Mouse (Mus musculus) kidney, adult 18-20 months (tissue): Measurements from ENCODE around the gene Prep.
"Not testable (repeated sequence)": the region's sequence is repeated elsewhere in the genome, so short reads cannot be mapped to it uniquely, and the experiment has no call there.

Source experiments
- DNase-seq: peaks from one replicate; pipeline ENCODE4 v3.0.0; 2021

Prep gene

DNA sequence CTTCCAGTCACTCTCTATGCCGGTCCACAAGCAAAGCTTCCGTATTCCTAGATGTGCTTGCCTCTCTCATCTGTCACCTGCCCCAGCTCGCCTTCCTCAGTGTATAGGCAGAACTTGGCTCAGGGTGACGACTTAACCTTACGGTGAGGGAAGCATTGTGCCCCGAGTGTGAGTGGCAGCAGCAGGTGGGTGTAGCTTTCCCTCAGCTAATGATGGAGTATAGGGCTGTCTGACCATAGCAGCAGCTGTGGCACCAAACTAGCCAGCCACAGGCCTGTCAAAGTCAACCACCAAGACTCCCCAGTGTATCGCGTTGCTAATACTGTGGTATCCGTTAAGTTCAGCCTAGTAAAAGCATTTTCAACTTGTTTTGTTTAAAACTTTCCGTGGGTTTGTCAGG is 9.6 kb downstream of the Prep start:
- no peak for DNase-seq

DNA sequence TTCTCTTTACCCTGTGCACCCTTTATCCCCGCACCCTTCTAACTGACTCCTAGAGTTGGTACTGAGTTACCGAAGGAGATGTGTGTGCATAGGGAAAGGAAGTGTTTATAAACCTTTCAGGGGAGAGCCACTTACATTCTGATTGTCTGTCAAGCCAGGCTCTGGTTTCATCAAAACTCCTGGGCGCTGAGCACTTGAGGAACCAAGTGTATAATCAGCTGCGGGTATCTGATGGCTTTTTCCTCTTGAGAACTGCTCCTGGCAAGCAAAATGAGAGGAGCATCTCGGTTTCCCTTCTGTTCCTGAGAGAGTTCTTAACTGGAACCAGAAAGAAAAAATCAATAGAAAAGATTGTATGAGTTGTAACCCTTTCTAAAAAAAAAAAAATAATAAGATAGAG is 10.3 kb downstream of the Prep start:
- DNase-seq, result no peak

DNA sequence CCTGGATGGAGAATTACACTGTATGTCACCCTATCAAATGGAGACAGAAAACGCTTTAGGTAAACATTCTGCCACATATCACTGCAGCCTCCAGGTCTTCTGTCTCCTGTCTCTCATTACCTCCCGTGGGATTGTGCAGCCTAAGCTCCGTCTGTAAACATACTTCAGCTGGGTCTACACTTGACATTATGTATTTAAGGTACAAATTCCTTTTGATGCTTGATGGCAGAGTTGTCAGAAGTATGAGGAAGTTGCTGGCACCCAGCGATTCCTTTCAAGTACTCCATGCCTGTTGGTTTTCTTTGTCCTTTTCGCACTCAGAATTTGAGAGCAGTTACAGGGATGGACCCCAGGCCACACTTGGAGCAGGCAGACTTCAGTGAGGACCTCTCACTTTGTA is 12.8 kb downstream of the Prep start:
- no peak for DNase-seq

DNA sequence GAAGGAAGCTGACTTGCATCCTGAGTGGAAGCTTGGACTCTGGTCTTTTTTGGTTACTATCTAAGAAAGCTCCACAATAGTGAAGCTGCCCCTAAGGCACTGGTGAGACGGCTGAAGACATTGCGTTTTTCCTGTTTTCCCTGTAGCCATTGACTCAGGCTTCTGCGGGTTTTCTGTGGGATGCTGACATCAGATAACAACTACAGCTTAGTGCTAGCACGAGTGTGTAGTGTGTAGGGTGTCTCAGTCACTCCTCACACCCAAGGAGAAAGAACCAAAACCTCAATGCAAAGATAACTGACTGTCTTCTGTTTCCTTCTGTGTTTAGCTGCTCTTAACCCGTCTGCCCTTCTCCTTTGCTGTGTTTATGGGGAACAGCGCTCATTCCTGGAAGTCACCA is 13.5 kb downstream of the Prep start:
- DNase-seq, result no peak

DNA sequence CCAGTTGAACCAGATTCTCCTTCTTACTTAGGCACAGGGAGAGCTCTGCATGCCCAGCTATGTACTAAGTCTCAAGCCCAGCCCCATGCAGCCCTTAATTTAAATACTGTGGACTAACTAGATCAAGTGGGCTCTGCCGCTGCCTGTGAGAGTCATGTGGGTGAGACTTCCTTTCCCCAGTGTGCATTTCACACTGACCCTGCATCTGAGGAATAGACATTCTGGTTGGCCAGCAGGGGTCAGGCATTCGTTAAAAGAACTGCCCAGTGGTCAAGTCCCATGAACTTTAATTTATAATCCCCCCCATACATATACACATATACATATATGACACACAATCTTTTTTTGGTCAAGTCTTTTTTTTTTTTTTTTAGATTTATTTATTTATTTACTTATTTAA is 15.7 kb downstream of the Prep start:
- no peak for DNase-seq

DNA sequence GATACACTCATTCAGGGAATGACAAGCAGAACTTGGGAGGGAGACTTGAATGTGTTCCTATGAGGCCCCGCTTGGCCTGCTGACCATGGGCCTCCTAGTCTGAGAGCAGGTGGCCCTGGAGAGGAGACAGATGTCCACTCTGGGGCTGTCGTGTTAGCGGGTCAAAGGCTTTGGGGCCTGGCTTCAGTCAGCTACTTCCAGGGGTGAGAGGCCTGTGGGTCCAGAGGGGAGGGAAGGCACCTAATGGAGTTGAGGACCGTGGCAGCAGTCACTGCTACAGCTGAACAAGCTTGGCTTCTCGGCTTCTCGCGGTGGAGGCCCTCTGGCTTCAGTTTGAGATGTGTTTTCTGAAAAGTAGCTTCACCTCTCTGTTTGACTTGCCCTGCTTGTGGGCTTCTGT is 17.0 kb downstream of the Prep start:
- DNase-seq, result not testable (repeated sequence)

DNA sequence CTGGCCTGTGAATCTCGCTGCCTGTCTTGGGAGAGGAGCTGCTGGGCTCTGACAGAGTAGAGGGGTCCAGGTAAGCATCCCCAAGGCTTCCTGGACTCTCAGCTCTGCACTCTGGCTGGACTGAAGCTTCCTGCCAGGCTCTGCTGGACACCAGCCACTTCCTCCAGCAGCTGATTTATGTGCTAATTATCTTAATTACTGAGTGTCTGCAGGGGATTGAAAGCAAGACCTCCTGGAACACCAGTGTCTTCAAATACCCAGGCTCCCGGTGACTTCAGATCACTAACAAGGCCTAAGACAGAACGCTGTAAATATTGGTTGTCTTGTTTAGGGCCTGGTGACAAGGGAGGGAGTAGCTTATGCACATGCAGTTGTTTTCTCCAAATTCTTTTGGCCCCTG is 17.5 kb downstream of the Prep start:
- no peak for DNase-seq

DNA sequence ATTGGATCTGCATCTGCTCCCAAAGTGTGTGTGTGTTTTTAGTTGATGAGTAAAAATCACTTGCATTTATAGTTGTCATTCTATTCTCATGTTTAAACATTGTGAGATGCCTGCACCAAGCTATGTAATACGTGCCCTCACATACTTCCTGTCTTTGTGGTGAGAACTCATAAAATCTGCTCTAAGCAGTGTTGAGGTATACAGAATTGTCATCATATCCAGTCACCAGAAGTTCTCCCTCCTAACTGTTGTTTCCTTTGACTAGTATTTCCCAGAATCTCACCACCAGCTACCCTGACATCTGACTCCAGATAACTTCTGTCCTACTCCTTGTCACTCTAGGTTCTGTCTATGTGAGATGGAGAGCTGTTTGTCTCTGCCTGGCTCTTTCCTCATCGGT is 18.3 kb downstream of the Prep start:
- no peak for DNase-seq

DNA sequence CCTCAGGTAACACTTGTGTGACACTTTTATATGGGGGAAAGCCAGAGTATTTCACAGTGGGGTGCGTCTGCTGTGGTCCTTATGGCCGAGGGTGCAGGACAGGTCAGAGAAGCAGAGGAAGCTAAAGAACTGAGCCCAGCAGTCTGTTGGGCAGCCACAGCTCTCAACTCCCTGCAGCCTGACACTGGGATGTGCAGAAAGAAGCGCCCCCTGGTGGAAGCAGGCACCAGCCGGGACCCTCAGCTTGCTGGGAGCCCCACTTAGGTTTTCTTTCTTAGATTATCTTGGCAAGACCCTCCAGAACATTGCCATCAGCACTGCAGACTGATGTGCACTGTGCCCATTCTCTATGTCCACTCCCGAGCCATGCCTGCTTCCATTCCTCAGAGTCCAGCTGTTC is 19.6 kb downstream of the Prep start:
- peak; percentile 19 for DNase-seq

DNA sequence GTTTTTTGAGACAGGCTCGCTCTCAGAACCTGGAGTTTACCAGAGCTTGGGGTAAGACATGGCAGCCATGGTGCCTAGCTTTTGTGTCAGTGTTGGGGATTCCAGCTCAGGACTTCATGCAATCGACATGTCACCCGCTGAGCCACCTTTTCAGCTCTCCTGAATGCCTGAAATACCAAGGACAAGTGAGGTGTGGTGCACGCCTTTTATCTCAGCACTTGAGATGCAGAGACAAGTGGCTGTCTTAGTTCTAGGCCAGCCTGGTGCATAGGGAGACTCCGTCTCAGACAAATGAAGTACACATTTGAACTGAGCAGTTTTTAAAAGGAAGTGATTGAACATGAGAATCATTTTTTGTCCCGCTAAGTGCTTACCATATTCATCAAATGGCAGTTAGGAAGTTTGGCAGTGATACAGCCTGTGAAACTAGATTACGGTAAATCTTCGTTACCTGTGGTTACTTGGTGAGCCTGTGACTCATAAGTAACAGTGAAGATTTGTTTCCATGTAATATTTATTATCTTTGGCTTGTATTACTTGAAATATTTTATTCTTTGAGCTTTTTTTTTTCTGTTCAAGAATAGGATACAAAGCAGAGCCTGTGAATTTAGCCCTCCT is 24.6 kb downstream of the Prep start:
- DNase-seq, result no peak

DNA sequence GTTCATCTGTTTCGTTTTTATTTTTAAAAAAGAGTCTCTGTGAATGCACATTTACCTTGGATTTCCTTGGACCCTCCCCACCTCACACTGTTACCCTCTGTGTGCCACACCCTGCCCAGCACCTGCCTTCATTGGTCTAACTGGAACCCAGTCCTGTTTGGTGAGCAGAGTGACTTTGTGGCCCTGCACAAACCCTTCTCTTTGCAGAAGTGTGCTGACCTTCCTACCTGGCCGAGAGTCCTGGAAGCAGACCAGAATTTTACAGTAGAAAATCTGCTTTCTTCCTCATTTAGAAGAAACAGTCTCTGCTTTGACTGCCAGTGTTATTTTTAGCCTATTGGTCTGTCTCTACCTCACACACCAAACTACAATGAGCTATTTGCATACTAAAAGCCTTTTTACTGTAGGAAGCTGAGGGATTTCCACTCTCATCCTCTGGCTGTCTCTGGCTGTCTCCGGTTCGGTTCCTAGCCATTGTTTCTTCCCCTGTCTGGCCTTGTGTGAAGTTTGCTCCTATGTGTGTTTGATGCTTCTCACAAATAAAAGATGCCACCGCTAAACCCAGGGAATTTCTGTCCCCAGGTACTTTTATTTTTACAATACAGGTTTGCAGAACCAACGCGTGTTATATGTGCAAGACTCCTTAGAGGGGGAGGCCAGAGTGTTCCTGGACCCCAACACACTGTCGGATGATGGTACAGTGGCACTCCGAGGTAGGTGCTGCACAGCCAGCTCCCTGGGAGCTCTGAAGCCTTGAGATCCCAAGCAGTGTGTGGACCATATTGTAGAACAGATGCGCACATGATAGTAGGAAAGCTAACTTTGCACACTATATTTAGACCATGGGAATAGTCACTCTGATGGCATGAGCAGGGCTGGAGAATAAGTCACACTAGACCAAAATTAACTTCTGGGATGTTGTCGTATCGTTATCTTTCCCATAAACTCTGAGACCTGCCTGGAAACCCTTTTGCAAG is 25.4 kb downstream of the Prep start:
- no peak for DNase-seq

DNA sequence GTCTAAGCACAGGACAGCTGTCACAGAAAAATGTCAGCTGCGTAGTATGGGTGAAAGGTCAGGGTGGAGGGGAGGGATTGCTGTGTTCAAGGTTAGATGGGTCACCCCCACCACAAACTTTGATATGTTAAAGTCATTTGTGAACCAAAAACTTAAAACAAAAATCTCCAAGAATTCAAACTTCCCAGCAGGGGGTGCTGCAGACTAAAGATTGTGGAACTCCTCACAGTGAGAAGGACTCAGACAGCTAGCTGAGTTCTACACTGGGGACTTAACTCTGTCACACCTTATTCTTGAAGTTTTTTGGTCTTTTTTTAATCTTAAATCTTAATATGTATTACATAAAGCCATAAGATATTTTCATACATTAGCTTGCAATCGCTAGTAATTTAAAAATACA is 31.7 kb downstream of the Prep start:
- peak; percentile 34 for DNase-seq

DNA sequence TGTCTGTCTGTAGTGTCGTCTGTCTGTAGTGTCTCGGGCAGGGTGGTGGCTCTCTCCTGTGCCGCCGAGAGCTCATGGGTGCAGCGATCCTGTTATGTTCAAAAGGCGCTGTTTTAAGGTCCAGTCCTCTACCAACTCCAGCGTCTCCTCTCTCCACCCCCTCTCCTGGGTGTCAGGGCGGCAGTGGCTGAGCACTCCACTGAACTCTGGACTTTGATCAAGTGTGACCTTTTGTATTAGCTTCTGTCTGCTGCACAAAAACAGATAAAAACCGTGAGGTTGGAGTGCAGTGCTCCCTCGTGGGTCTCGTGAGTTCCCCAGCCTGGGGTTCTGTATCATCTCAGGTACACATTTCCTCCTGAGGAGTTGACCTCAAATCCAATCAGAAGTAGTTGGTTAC is 33.5 kb downstream of the Prep start:
- DNase-seq, result peak; percentile 39

DNA sequence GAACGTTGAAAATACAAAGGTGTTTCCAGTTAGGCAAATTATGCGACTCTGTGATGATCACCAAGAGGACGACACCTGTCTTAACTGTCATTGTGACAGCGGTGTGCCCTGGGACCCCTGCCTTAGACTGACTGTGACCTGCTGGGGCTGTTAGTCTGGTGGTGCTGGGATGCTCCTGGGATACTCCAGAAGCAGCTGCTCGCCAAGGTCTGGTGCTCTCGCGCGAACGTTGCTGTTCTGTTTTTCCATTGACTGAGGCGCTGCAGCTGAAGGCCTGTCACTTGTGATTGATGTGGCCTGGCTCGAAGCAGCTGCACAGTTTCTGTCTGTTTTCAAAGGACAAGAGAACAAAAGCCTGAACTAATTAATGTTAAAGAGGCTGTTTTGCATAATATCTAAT is 36.2 kb downstream of the Prep start:
- no peak for DNase-seq

DNA sequence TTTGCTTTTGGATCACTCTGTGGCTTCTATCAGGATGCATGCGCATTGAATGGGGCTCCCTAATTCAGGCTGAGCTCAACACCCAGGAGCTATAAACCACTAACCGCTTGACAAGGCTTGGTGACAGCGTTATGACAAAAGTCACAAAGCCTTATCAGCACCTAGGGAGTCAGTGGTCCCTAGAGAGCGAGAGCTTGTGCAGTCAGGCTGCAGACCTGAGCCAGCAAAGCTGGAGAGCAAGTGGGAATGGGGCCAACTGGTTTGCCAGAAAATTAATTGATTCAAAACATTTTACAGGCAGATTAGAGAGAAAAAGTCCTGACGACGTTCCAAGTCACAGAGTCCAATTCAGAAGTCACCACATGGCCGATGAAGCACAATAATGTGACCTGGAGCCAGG is 37.1 kb downstream of the Prep start:
- peak; percentile 45 for DNase-seq

DNA sequence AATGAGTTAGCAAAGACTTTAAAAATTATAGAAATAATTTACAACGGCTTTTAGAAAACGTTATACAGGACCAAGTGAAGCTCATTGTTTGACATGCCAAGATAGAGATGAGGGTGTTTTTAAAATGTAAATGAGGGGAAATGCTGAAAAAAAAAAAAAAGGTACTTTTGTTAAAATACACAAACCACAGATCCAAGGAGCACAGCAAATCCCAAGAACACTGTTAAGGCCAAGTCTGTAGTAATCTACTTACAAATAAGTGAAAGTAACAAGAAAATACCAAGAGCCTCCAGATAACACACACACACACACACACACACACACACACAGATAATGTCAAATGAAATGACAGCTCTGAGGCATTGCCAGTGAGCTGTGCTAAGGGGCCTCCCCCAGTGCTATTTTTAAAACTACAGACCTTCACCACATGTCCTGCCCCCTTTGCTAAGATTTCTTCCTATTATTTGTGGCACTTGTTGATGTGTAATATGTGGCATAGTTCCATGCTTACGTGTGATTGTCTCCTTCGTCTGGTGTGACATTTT is 37.6 kb downstream of the Prep start:
- no peak for DNase-seq

DNA sequence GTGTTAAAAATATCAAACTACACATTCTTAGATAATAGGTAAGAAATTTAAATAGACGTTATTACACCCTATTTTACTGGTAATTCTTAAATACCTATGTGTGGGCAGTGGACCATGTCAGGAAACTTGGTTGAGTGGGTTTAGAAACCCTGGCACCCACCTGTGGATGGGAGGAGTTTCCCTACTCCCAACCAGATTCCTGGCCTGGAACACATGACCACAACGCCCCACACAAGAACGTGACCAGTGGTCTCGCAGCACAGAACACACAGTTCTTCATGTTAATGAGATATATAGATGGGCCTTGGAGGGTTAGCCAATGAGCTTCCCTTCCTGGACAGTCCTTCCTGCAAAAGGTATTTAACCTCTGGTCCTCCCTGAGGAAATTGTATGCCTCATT is 39.5 kb downstream of the Prep start:
- no peak for DNase-seq

DNA sequence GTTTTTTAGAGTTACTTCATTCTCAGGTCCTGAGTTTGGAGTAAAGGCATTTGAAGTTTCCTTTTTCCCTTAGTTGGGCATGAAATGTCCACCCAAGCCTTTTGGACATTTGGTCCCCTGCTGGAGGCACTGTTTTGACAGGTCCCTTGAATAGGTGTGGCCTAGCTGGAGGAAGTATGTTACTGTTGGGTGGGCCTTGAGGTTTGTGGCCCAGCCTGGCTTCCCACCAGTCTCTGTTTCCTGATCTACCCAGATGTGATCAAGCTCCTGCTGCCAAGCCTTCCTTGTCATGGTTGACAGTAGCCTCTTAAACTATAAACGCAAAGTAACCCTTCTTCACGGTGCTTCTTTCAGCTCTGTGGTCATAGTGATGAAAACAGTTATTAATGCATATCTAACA is 40.3 kb downstream of the Prep start:
- no peak for DNase-seq

DNA sequence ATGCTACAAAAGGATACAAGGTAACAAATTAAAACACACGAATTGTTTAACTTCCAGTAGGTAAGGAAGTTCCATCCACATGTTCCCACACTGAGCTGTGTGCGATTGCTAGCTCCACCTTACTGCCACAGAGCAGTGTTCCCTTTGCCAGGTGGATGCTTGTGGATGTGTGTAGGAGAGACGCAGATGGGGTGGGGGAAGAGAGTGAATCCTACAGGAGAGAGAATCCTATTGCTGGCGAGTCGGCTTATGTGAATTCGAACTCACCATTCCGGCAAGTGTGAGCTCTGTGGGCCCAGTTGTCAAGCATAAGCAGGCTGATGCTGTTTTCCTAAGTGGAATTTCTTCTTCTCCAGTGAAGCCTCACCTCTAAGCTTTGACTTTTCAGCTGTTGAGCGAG is 42.0 kb downstream of the Prep start:
- no peak for DNase-seq

DNA sequence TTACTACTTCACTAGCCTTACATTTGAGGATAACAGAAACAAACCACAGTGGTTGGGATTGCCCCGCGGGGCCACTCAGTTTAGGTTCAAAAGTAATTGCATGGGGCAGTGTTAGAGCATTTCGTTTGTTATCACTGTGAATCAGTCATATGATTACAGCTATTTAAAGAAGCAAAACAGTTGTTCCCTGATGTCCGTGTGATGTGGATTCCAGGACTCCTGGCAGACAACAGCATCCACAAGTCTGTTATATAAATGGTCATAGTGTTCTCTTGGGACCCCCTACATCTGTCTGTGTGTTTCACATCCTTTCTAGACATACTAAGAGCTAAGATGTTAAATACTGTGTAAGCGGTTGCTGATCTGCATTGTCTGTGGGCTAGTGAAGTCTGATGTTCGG is 43.0 kb downstream of the Prep start:
- DNase-seq, result no peak

DNA sequence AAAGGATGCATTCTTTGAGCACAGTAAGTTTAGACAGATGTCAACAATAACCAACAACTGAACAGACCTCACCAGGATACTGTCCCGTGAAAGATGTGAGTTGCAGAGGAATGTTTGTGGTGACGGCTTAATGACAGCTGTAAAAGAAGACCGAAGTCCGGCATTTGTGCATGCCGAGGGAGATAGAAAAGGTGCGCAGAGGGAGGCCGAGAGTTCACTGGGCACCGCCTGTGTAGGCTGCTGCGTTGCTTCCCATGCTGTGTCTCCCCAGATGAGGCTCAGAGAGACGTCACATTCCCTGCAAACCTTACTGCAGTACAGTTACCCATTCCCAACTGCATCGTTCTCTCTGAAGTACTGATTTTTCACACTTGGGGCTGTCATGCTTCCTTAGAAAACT is 45.9 kb downstream of the Prep start:
- DNase-seq, result no peak

DNA sequence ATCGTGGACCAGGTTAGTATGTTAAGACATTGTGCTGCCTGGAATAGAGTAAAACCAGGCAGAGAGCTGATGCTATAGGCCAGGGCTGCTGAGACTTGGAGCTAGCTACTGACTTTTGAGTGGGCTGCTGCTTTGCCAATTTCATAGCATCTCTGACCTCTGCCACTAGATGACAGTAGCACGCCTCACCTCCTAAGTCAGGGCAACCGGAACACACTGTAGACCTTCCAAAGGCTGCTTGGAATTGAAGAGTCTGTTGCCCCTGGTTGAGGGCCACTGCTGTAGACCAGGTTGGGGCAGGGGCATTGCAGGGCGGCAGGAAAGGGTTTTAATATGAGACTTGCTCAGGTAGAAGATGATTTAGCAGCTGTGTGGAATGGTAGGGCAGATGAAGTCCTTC is 47.5 kb downstream of the Prep start:
- no peak for DNase-seq

DNA sequence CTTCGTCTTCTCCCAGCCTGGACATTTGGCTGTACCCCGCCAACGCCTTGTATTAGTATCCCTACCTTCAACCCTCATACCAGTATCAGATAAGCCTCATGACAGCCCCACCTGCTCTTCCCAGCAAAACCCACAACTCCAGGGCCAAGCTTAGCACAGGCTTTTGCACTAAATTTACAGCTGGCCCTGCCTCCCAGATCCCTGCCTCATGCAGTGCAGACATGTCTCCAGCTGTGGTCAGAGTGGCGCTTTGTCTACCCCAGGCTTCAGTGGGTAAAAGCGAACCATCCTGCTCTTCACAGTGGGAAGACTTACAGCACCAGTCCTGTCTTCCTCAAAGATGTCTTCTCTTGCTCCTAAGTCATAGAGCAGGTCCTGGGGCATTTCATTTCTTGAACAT is 49.8 kb downstream of the Prep start:
- no peak for DNase-seq

DNA sequence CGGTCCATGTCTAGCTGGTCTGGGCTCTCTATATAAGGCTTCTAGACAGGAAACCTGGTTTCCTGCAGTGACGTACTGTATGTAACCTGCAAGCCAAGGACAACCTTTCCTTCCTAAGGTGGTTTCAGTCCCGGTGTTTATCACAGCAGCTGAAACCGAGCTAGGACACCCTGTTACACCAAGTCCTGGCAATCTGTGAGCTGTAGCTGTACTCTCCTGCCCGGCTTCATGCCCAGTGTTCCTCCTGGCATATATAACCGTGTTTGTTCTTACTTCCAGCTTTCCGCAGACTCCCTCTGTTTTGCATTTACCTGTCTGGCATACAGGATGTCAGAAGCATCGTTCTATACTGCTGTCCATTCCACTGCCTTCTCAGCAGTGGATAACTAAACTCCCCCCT is 51.4 kb downstream of the Prep start:
- no peak for DNase-seq
